Mouse (Mus musculus): ENCODE results near the gene Gtf2h3. TPM values are rescaled to one million over a fixed set of nuclear protein-coding genes. Genes with fewer than 3 reads are reported as not detected.
"Not testable (repeated sequence)": the region's sequence is repeated elsewhere in the genome, so short reads cannot be mapped to it uniquely, and the experiment has no call there.

Gene Gtf2h3
- polyA plus RNA-seq, 1 experiment: 9.6 TPM

- Histone ChIP-seq H3K4me3 (ENCODE audit: insufficient read depth, low read length) (no peak overlapping the region), H3K27ac (ENCODE audit: insufficient read depth, low read depth, low read length) (no peak overlapping the region), H3K4me1 (ENCODE audit: control insufficient read depth, insufficient read depth, low read length) (peaks cover 5% of the 10 kb centered on the region; the same call in 1 of the 2 replicates)
- TF ChIP-seq CTCF (IDR thresholded peaks at IDR 0.05; ENCODE audit: low read depth, low read length): no peak
- no peak for TF ChIP-seq POLR2A (IDR thresholded peaks at IDR 0.05; ENCODE audit: borderline replicate concordance, low read depth, low read length)
Measured at GRCm38 (mm10) chr5:124555145-124555544, 23.8 kb upstream of the Gtf2h3 start.

GRCm38 (mm10) chr5:124571068-124571467, 7.9 kb upstream of the Gtf2h3 start:
- no peak overlapping the region for H3K4me3 ChIP-seq (ENCODE audit: insufficient read depth, low read length)
- no peak for TF ChIP-seq POLR2A (IDR thresholded peaks at IDR 0.05; ENCODE audit: borderline replicate concordance, low read depth, low read length)
- TF ChIP-seq CTCF (IDR thresholded peaks at IDR 0.05; ENCODE audit: low read depth, low read length): no peak

GRCm38 (mm10) chr5:124575467-124575866, 3.5 kb upstream of the Gtf2h3 start:
- H3K27ac ChIP-seq (ENCODE audit: insufficient read depth, low read depth, low read length): no peak overlapping the region
- peaks cover 7% of the 10 kb centered on the region for H3K4me1 ChIP-seq (ENCODE audit: control insufficient read depth, insufficient read depth, low read length)
- H3K4me3 ChIP-seq (ENCODE audit: insufficient read depth, low read length): no peak overlapping the region
- TF ChIP-seq CTCF (IDR thresholded peaks at IDR 0.05; ENCODE audit: low read depth, low read length) (no peak), POLR2A (IDR thresholded peaks at IDR 0.05; ENCODE audit: borderline replicate concordance, low read depth, low read length) (no peak)

More at GRCm38 (mm10) chr5:124571068-124571467, 7.9 kb upstream of the Gtf2h3 start:
- Histone ChIP-seq H3K4me1 (ENCODE audit: control insufficient read depth, insufficient read depth, low read length) (no peaks in the 10 kb centered on the region), H3K27ac (ENCODE audit: insufficient read depth, low read depth, low read length) (no peak overlapping the region)

- TF ChIP-seq POLR2A (IDR thresholded peaks at IDR 0.05; ENCODE audit: borderline replicate concordance, low read depth, low read length): no peak
- TF ChIP-seq CTCF (IDR thresholded peaks at IDR 0.05; ENCODE audit: low read depth, low read length): no peak
- H3K4me1 ChIP-seq (ENCODE audit: control insufficient read depth, insufficient read depth, low read length): peaks cover 30% of the 10 kb centered on the region
- H3K4me3 ChIP-seq (ENCODE audit: insufficient read depth, low read length): no peak overlapping the region
- H3K27ac ChIP-seq (ENCODE audit: insufficient read depth, low read depth, low read length): no peak overlapping the region
Measured at GRCm38 (mm10) chr5:124582515-124582914, 3.6 kb downstream of the Gtf2h3 start.

GRCm38 (mm10) chr5:124592768-124593167, 13.8 kb downstream of the Gtf2h3 start:
- TF ChIP-seq POLR2A (IDR thresholded peaks at IDR 0.05; ENCODE audit: borderline replicate concordance, low read depth, low read length) (no peak), CTCF (IDR thresholded peaks at IDR 0.05; ENCODE audit: low read depth, low read length) (no peak)
- H3K4me1 ChIP-seq (ENCODE audit: control insufficient read depth, insufficient read depth, low read length): no peaks in the 10 kb centered on the region
- no peak overlapping the region for H3K4me3 ChIP-seq (ENCODE audit: insufficient read depth, low read length)
- no peak overlapping the region for H3K27ac ChIP-seq (ENCODE audit: insufficient read depth, low read depth, low read length)

GRCm38 (mm10) chr5:124598224-124599174, 19.6 kb downstream of the Gtf2h3 start:
- no peak for TF ChIP-seq CTCF (IDR thresholded peaks at IDR 0.05; ENCODE audit: low read depth, low read length)
- no peak overlapping the region for H3K27ac ChIP-seq (ENCODE audit: insufficient read depth, low read depth, low read length)
- peaks cover 3% of the 10 kb centered on the region; the same call in 1 of the 2 replicates for H3K4me1 ChIP-seq (ENCODE audit: control insufficient read depth, insufficient read depth, low read length)
- H3K4me3 ChIP-seq (ENCODE audit: insufficient read depth, low read length): no peak overlapping the region

GRCm38 (mm10) chr5:124599726-124600125, 20.8 kb downstream of the Gtf2h3 start:
- not testable (repeated sequence) for H3K4me3 ChIP-seq (ENCODE audit: insufficient read depth, low read length); H3K4me1 ChIP-seq (ENCODE audit: control insufficient read depth, insufficient read depth, low read length); H3K27ac ChIP-seq (ENCODE audit: insufficient read depth, low read depth, low read length)

- Histone ChIP-seq H3K4me1 (ENCODE audit: control insufficient read depth, insufficient read depth, low read length) (peaks cover 3% of the 10 kb centered on the region; the same call in 1 of the 2 replicates), H3K4me3 (ENCODE audit: insufficient read depth, low read length) (no peak overlapping the region), H3K27ac (ENCODE audit: insufficient read depth, low read depth, low read length) (no peak overlapping the region)
- TF ChIP-seq POLR2A (IDR thresholded peaks at IDR 0.05; ENCODE audit: borderline replicate concordance, low read depth, low read length): no peak
- peak; percentile 33; the same call in 1 of the 2 replicates for TF ChIP-seq CTCF (IDR thresholded peaks at IDR 0.05; ENCODE audit: low read depth, low read length)
Measured at GRCm38 (mm10) chr5:124602349-124602748, 23.4 kb downstream of the Gtf2h3 start.

GRCm38 (mm10) chr5:124604296-124604695, 25.4 kb downstream of the Gtf2h3 start:
- Histone ChIP-seq H3K4me3 (ENCODE audit: insufficient read depth, low read length) (no peak overlapping the region), H3K27ac (ENCODE audit: insufficient read depth, low read depth, low read length) (no peak overlapping the region), H3K4me1 (ENCODE audit: control insufficient read depth, insufficient read depth, low read length) (peaks cover 3% of the 10 kb centered on the region; the same call in 1 of the 2 replicates)
- TF ChIP-seq POLR2A (IDR thresholded peaks at IDR 0.05; ENCODE audit: borderline replicate concordance, low read depth, low read length) (no peak), CTCF (IDR thresholded peaks at IDR 0.05; ENCODE audit: low read depth, low read length) (no peak)

- H3K27ac ChIP-seq (ENCODE audit: insufficient read depth, low read depth, low read length): no peak overlapping the region
- no peak overlapping the region for H3K4me3 ChIP-seq (ENCODE audit: insufficient read depth, low read length)
- no peaks in the 10 kb centered on the region for H3K4me1 ChIP-seq (ENCODE audit: control insufficient read depth, insufficient read depth, low read length)
- TF ChIP-seq POLR2A (IDR thresholded peaks at IDR 0.05; ENCODE audit: borderline replicate concordance, low read depth, low read length): no peak
- TF ChIP-seq CTCF (IDR thresholded peaks at IDR 0.05; ENCODE audit: low read depth, low read length): no peak
Measured at GRCm38 (mm10) chr5:124605041-124605622, 26.2 kb downstream of the Gtf2h3 start.

Data from bone marrow macrophage, adult 2 months (primary cell).